Mouse (Mus musculus): ENCODE data around the gene Samd15.

Samd15 gene

DNA sequence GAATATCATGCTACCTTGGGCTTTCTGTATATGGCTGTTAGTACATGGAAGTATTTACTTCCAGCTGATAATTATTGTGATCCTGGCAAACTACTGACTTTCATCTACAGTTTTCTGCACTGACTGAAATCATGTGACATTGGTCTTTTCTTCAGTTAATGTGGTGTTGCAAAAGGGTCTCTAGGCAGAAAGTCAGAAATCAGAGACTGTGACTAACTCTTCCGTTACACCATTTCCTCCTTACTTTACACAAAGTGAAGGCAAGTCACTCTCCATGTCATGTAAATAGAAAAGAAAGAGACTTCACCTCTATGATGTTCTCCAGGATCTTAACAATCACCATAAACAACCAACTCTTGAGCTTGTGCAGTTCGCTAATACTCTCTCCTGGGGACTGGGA, 30.1 kb downstream of the Samd15 start:
- intact Hi-C loops (cut with DNase I): no loop called here

DNA sequence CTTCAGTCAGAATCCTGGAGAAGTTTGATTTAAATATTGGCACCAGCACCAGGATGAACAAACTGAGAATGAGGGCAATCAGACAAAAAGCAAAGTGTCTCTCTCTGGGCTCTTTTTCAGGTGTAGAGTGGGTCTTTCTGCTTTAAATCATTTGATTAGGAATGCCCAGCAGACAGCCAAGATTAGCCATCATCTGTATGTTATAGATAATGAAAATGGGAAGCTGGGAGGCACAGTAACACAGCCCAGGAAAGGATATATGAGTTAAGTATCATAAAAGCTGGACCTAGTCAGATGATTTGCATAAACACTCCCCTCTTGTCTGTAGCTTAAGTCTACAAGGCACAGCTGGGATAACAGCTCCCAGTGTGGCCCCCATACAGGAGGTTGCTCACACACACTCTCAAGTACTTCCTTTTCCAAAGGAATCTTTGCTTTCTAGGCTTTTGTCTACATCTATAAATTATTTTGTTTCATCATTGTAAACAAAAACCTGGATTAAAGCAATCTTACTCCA, 30.9 kb downstream of the Samd15 start:
- intact Hi-C loops (cut with DNase I): no loop called here

DNA sequence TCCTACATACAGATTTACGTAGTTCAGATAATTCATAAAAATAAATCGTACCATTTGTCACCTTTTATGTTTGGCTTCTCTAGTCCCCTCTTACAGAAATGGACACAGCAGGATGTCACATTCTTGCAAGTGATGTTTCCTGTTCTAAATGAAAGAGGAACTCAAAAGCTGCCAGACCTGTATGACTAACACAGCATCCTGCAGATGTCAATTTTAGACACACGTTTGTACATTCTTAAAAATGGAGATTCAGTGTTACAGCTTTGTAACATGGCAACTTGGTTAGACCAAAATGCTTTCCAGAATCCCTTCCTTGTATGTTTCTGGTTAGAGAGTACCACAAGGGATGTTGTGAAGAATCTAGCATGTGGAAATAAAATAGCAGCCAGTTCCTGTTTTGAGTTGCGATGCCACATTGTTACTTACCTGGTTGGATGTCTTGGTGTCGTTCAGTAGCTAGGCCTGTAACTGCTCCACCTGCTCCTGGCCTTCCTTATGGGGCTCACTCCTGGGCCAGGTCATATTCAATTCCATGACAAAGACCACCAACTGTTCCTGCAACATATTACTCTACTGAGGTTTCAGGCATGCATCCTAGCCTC, 37.5 kb downstream of the Samd15 start:
- intact Hi-C loops (cut with DNase I): no loop called here

- intact Hi-C loops (cut with DNase I): no loop called here
Measured at GRCm38 (mm10) chr12:87238632-87239031, 39.1 kb downstream of the Samd15 start, which contains the start of gene Noxred1. Noxred1 (minus strand) TSS chr12:87238732.

DNA sequence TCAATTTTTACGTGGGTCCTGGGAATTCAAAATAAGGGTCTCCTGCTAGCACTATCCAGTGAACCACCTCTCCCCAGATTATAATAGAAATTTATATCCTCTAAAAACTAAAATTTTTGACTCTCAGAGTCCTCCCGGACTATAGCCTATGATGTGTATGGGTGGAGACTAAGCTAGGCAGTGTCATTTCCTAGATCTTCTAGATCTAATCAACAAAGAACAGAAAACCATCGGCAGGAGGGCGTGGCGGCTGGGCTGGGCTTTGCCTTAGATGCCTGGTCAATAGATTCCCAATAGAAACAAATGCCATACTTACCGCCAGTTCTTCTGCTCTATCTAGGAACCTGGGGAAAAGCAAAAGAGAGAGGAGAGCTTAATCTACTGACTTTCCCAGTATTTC, 50.6 kb downstream of the Samd15 start:
- intact Hi-C loops (cut with DNase I): no loop called here

- intact Hi-C loops (cut with DNase I): no loop called here
Measured at GRCm38 (mm10) chr12:87253878-87254277, 54.4 kb downstream of the Samd15 start.

- intact Hi-C loops (cut with DNase I): no loop called here
Measured at GRCm38 (mm10) chr12:87256629-87257028, 57.1 kb downstream of the Samd15 start.

GRCm38 (mm10) chr12:87260562-87260961, 61.0 kb downstream of the Samd15 start:
- intact Hi-C loops (cut with DNase I): no loop called here

Data from adrenal gland (tissue).